Mouse (Mus musculus) embryonic facial prominence, embryonic 10.5 days (tissue): ENCODE data around the gene T. TPM values are rescaled to one million over a fixed set of nuclear protein-coding genes. Genes with fewer than 3 reads are reported as not detected.

Experiments used
- DNase-seq: peaks from one replicate; pipeline ENCODE4 v3.0.0-alpha.2; 2017; ENCODE audit warnings: low spot score
- H3K27ac ChIP-seq: fragments of 300-500 bp; sonication (generic); replicated peaks from 2 replicates; pipeline ENCODE4 v1.5.1; 2016; ENCODE audit warnings: mild to moderate bottlenecking
- H3K27me3 ChIP-seq: fragments of 300-500 bp; sonication (generic); replicated peaks from 2 replicates; pipeline ENCODE4 v1.6.1; 2016; ENCODE audit warnings: low read depth, mild to moderate bottlenecking; ENCODE audit not compliant: poor library complexity, severe bottlenecking
- H3K36me3 ChIP-seq: fragments of 300-500 bp; sonication (generic); replicated peaks from 2 replicates; pipeline ENCODE4 v1.6.1; 2016; ENCODE audit warnings: mild to moderate bottlenecking, moderate library complexity
- H3K4me1 ChIP-seq: fragments of 300-500 bp; sonication (generic); 2 replicates; pipeline ENCODE4 v1.6.1; 2016
- H3K4me3 ChIP-seq: fragments of 300-500 bp; sonication (generic); 2 replicates; pipeline ENCODE4 v1.5.1; 2016; ENCODE audit warnings: mild to moderate bottlenecking, moderate library complexity
- H3K9me3 ChIP-seq: fragments of 300-500 bp; sonication (generic); 2 replicates; pipeline ENCODE4 v1.6.1; 2016; ENCODE audit warnings: mild to moderate bottlenecking
- WGBS: fragments of 180-500 bp; shearing (Covaris S2); methylation state at CpG from one replicate; pipeline ENCODE4 v1.1.7; 2016; 5-methylcytosine and 5-hydroxymethylcytosine counted together
- polyA plus RNA-seq: library from polyadenylated mRNA; unstranded; fragments of >200 nt; fragmentation: Nextera tagmentation; extraction: Ambion mirVana; gene quantifications from 2 replicates; pipeline ENCODE4 v1.2.1, GENCODE M21; 2016

T gene
- polyA plus RNA-seq, 1 experiment from 2014 or later, result 0.39 TPM

- H3K9me3 ChIP-seq, result no peaks in the 10 kb centered on the region
- H3K4me3 ChIP-seq, result no peak overlapping the region
- peaks cover 3% of the 10 kb centered on the region; the same call in 1 of the 2 replicates for H3K4me1 ChIP-seq
- no peaks in the 10 kb centered on the region for H3K36me3 ChIP-seq
- no peak for DNase-seq
- 0 out of 2 replicates have a peak, but pooled peaks cover 1% of the 10 kb centered on the region for H3K27me3 ChIP-seq
- 40% methylated on average over 9 of the region's 9 CpGs for WGBS
- H3K27ac ChIP-seq, result no peak overlapping the region
These were observed 13.5 kb downstream of the T start for GRCm38 (mm10) chr17:8447676-8448192.

- 73% methylated on average over 3 of the region's 3 CpGs for WGBS
- Histone ChIP-seq H3K27me3 (no peaks in the 10 kb centered on the region), H3K9me3 (no peaks in the 10 kb centered on the region), H3K36me3 (no peaks in the 10 kb centered on the region), H3K27ac (no peak overlapping the region), H3K4me1 (peaks cover 3% of the 10 kb centered on the region; the same call in 1 of the 2 replicates), H3K4me3 (no peak overlapping the region)
- no peak for DNase-seq
These were observed 14.1 kb downstream of the T start for GRCm38 (mm10) chr17:8448324-8448723.

- Histone ChIP-seq H3K27ac (no peak overlapping the region), H3K36me3 (no peaks in the 10 kb centered on the region), H3K27me3 (peaks cover 13% of the 10 kb centered on the region), H3K9me3 (no peaks in the 10 kb centered on the region), H3K4me3 (no peak overlapping the region), H3K4me1 (peaks cover 7% of the 10 kb centered on the region)
- WGBS, result 50% methylated on average over 6 of the region's 6 CpGs
- DNase-seq, result no peak
These were observed 21.0 kb downstream of the T start for GRCm38 (mm10) chr17:8455196-8455595.

- Histone ChIP-seq H3K4me1 (peaks cover 7% of the 10 kb centered on the region), H3K27ac (0 out of 2 replicates have a peak overlapping the region, but pooled peaks have one; percentile 5), H3K4me3 (no peak overlapping the region), H3K9me3 (no peaks in the 10 kb centered on the region), H3K36me3 (no peaks in the 10 kb centered on the region), H3K27me3 (peaks cover 17% of the 10 kb centered on the region)
- 77% methylated on average over 7 of the region's 7 CpGs for WGBS
- DNase-seq, result no peak
These were observed 21.4 kb downstream of the T start for GRCm38 (mm10) chr17:8455601-8456000.

- H3K27me3 ChIP-seq, result peaks cover 17% of the 10 kb centered on the region
- WGBS, result 64% methylated on average over 9 of the region's 9 CpGs
- H3K27ac ChIP-seq, result no peak overlapping the region
- no peaks in the 10 kb centered on the region for H3K9me3 ChIP-seq
- no peak overlapping the region for H3K4me3 ChIP-seq
- H3K36me3 ChIP-seq, result no peaks in the 10 kb centered on the region
- no peak for DNase-seq
- peaks cover 7% of the 10 kb centered on the region; the same call in 1 of the 2 replicates for H3K4me1 ChIP-seq
These were observed 22.7 kb downstream of the T start for GRCm38 (mm10) chr17:8456856-8457460.

- Histone ChIP-seq H3K4me1 (no peaks in the 10 kb centered on the region), H3K36me3 (no peaks in the 10 kb centered on the region), H3K27ac (no peak overlapping the region), H3K4me3 (no peak overlapping the region), H3K9me3 (no peaks in the 10 kb centered on the region), H3K27me3 (peaks cover 32% of the 10 kb centered on the region)
- DNase-seq, result peak; percentile 68
- 3% methylated on average over 4 of the region's 4 CpGs for WGBS
These were observed 27.3 kb downstream of the T start for GRCm38 (mm10) chr17:8461568-8461967.

- WGBS, result 30% methylated on average over 9 of the region's 9 CpGs
- Histone ChIP-seq H3K4me1 (0 out of 2 replicates have a peak, but pooled peaks cover 2% of the 10 kb centered on the region), H3K36me3 (no peaks in the 10 kb centered on the region), H3K9me3 (no peaks in the 10 kb centered on the region), H3K4me3 (no peak overlapping the region), H3K27ac (no peak overlapping the region), H3K27me3 (peaks cover 47% of the 10 kb centered on the region)
- peak; percentile 79 for DNase-seq
These were observed 29.4 kb downstream of the T start for GRCm38 (mm10) chr17:8463482-8464128.

- Histone ChIP-seq H3K4me1 (0 out of 2 replicates have a peak, but pooled peaks cover 5% of the 10 kb centered on the region), H3K27me3 (peaks cover 55% of the 10 kb centered on the region), H3K36me3 (no peaks in the 10 kb centered on the region), H3K9me3 (no peaks in the 10 kb centered on the region), H3K27ac (no peak overlapping the region), H3K4me3 (no peak overlapping the region)
- 79% methylated on average over 3 of the region's 3 CpGs for WGBS
- no peak for DNase-seq
These were observed 33.5 kb downstream of the T start for GRCm38 (mm10) chr17:8467771-8468170.

- WGBS, result 15% methylated on average over 19 of the region's 19 CpGs
- Histone ChIP-seq H3K9me3 (no peaks in the 10 kb centered on the region), H3K4me1 (0 out of 2 replicates have a peak, but pooled peaks cover 5% of the 10 kb centered on the region), H3K4me3 (no peak overlapping the region), H3K27me3 (peaks cover 55% of the 10 kb centered on the region), H3K36me3 (no peaks in the 10 kb centered on the region), H3K27ac (no peak overlapping the region)
- peak; percentile 86 for DNase-seq
These were observed 34.6 kb downstream of the T start for GRCm38 (mm10) chr17:8468716-8469344.

GRCm38 (mm10) chr17:8478554-8478953 lies 44.3 kb downstream of the T start:
- no peak for DNase-seq
- Histone ChIP-seq H3K27me3 (no peaks in the 10 kb centered on the region), H3K27ac (no peak overlapping the region), H3K4me1 (no peaks in the 10 kb centered on the region), H3K4me3 (no peak overlapping the region), H3K36me3 (no peaks in the 10 kb centered on the region), H3K9me3 (no peaks in the 10 kb centered on the region)
- 79% methylated on average over 3 of the region's 3 CpGs for WGBS

- no peaks in the 10 kb centered on the region for H3K27me3 ChIP-seq
- H3K4me1 ChIP-seq, result no peaks in the 10 kb centered on the region
- no peak overlapping the region for H3K4me3 ChIP-seq
- no peaks in the 10 kb centered on the region for H3K36me3 ChIP-seq
- H3K27ac ChIP-seq, result no peak overlapping the region
- 90% methylated on average over 9 of the region's 9 CpGs for WGBS
- no peak for DNase-seq
- H3K9me3 ChIP-seq, result no peaks in the 10 kb centered on the region
These were observed 45.4 kb downstream of the T start for GRCm38 (mm10) chr17:8479493-8480128.

- no peak for DNase-seq
- Histone ChIP-seq H3K36me3 (no peaks in the 10 kb centered on the region), H3K4me1 (no peaks in the 10 kb centered on the region), H3K9me3 (no peaks in the 10 kb centered on the region), H3K27ac (no peak overlapping the region), H3K4me3 (no peak overlapping the region), H3K27me3 (no peaks in the 10 kb centered on the region)
- WGBS, result 92% methylated on average over 10 of the region's 10 CpGs
These were observed 47.6 kb downstream of the T start for GRCm38 (mm10) chr17:8481797-8482196.
